Mouse (Mus musculus) left cerebral cortex, postnatal 36 days (tissue): Measurements from ENCODE around the gene Trim58. TPM values are rescaled to one million over a fixed set of nuclear protein-coding genes. Genes with fewer than 3 reads are reported as not detected.

Experiments used
- DNase-seq, 2 experiments: peaks; one replicate each; pipeline ENCODE4 v3.0.0; 2021 to 2022; ENCODE audit warnings: low spot score in 2 of 2, mixed read lengths in 1 of 2
- intact Hi-C: fragments of 180-260 bp; cut with DNase I; formaldehyde crosslinking; loops from one replicate; pipeline ENCODE4 v1.15.1; 2025
- total RNA-seq, 2 experiments: library from RNA; stranded (reverse); gene quantifications; 2 replicates each; pipeline ENCODE4 v1.2.3; 2021

The Trim58 gene
- total RNA-seq, 2 experiments from 2014 or later: not detected

- DNase-seq: no peak
- intact Hi-C loops: no loop called here
These were observed 1.5 kb downstream of the Trim58 start for GRCm38 (mm10) chr11:58641638-58642358.

- intact Hi-C loops: no loop called here
- peak; percentile 10 to 22 for DNase-seq
These were observed 3.1 kb downstream of the Trim58 start for GRCm38 (mm10) chr11:58643350-58643749.

- intact Hi-C loops: no loop called here
These were observed 14.9 kb downstream of the Trim58 start for GRCm38 (mm10) chr11:58655151-58655550.

GRCm38 (mm10) chr11:58658596-58658995 lies 18.3 kb downstream of the Trim58 start, which contains the start of gene Olfr322:
Olfr322 (plus strand) TSS chr11:58658782.
- intact Hi-C loops: no loop called here
- no peak for DNase-seq

More at GRCm38 (mm10) chr11:58655151-58655550, 14.9 kb downstream of the Trim58 start:
- no peak for DNase-seq

GRCm38 (mm10) chr11:58669252-58669651 lies 29.0 kb downstream of the Trim58 start:
- DNase-seq: no peak
- intact Hi-C loops: no loop called here

- intact Hi-C loops: no loop called here
- DNase-seq: no peak
These were observed 31.6 kb downstream of the Trim58 start for GRCm38 (mm10) chr11:58671825-58672224.

- no peak for DNase-seq
- intact Hi-C loops: no loop called here
These were observed 40.5 kb downstream of the Trim58 start, which contains the start of gene Olfr320 for GRCm38 (mm10) chr11:58680799-58681198. Olfr320 (plus strand) TSS chr11:58681099.

GRCm38 (mm10) chr11:58698862-58699261 lies 58.6 kb downstream of the Trim58 start, which contains the start of gene Olfr319:
Olfr319 (plus strand) TSS chr11:58699162.
- intact Hi-C loops: no loop called here
- DNase-seq: no peak

Other genes starting within 250 kb of the Trim58 start
- gene 1810065E05Rik, start 219.4 kb upstream of the Trim58 start, total RNA-seq: not detected
- gene Gm12253, start 207.9 kb upstream of the Trim58 start, total RNA-seq: not detected
- gene Lypd9, start 187.5 kb upstream of the Trim58 start, total RNA-seq: not detected
- gene Olfr30, start 178.2 kb upstream of the Trim58 start, total RNA-seq: not detected
- gene Olfr332, start 147.9 kb upstream of the Trim58 start, total RNA-seq: not detected
- not detected for gene Olfr331, start 137.9 kb upstream of the Trim58 start, total RNA-seq
- gene Olfr330, start 105.6 kb upstream of the Trim58 start, total RNA-seq: not detected
- not detected for gene Olfr329-ps, start 94.0 kb upstream of the Trim58 start, total RNA-seq
- under 1 TPM in 1 of 2 experiments, not detected in 1; 0.10 TPM for gene Olfr328, start 84.8 kb upstream of the Trim58 start, total RNA-seq
- gene Olfr224, start 69.9 kb upstream of the Trim58 start, total RNA-seq: not detected
- gene Olfr325, start 62.7 kb upstream of the Trim58 start, total RNA-seq: not detected
- not detected for gene Olfr324, start 45.4 kb upstream of the Trim58 start, total RNA-seq
- gene 2210407C18Rik, start 24.4 kb upstream of the Trim58 start, total RNA-seq: not detected
- not detected for gene Olfr323, start 10.0 kb upstream of the Trim58 start, total RNA-seq
- gene Olfr322, start 18.3 kb downstream of the Trim58 start, total RNA-seq: not detected
- gene Olfr320, start 40.6 kb downstream of the Trim58 start, total RNA-seq: not detected
- gene Olfr319, start 58.7 kb downstream of the Trim58 start, total RNA-seq: not detected
- under 1 TPM in 1 of 2 experiments, not detected in 1; 0.11 TPM for gene Olfr318, start 83.5 kb downstream of the Trim58 start, total RNA-seq
- not detected for gene Olfr317, start 98.7 kb downstream of the Trim58 start, total RNA-seq
- gene Olfr316, start 112.3 kb downstream of the Trim58 start, total RNA-seq: 1 to 10 TPM in 1 of 2 experiments, under 1 TPM in 1; 0.79 to 1.0 TPM
- gene Olfr315, start 132.7 kb downstream of the Trim58 start, total RNA-seq: not detected
- not detected for gene Olfr314, start 142.5 kb downstream of the Trim58 start, total RNA-seq
- gene Fam183b, start 161.5 kb downstream of the Trim58 start, total RNA-seq: 1 to 10 TPM; 2.2 to 2.9 TPM
- gene Olfr313, start 174.5 kb downstream of the Trim58 start, total RNA-seq: not detected
- not detected for gene Olfr312, start 188.8 kb downstream of the Trim58 start, total RNA-seq
- not detected for gene Olfr311, start 198.8 kb downstream of the Trim58 start, total RNA-seq
- gene Gm12258, start 206.7 kb downstream of the Trim58 start, total RNA-seq: 10 to 100 TPM; 17.0 to 24.1 TPM
- 10 to 100 TPM in 1 of 2 experiments, 1 to 10 TPM in 1; 9.6 to 10.9 TPM for gene 2810021J22Rik, start 226.8 kb downstream of the Trim58 start, total RNA-seq